Mouse (Mus musculus): Measurements from ENCODE around the gene Exoc4. TPM values are rescaled to one million over a fixed set of nuclear protein-coding genes. Genes with fewer than 3 reads are reported as not detected.

Gene Exoc4
- total RNA-seq, 2 experiments from 2014 or later = 37.1 to 39.4 TPM

GRCm38 (mm10) chr6:33831276-33831675 is 582.4 kb downstream of the Exoc4 start:
- no peak for DNase-seq

GRCm38 (mm10) chr6:33832978-33833377 is 584.1 kb downstream of the Exoc4 start:
- DNase-seq = no peak
- intact Hi-C loops (cut with DNase I) = no loop called here

More at GRCm38 (mm10) chr6:33831276-33831675, 582.4 kb downstream of the Exoc4 start:
- intact Hi-C loops (cut with DNase I) = no loop called here

GRCm38 (mm10) chr6:33836048-33836780 is 587.3 kb downstream of the Exoc4 start:
- intact Hi-C loops (cut with DNase I) = no loop called here
- DNase-seq = no peak

- no peak for DNase-seq
- intact Hi-C loops (cut with DNase I) = no loop called here
These were observed 594.0 kb downstream of the Exoc4 start for GRCm38 (mm10) chr6:33842901-33843300.

DNA sequence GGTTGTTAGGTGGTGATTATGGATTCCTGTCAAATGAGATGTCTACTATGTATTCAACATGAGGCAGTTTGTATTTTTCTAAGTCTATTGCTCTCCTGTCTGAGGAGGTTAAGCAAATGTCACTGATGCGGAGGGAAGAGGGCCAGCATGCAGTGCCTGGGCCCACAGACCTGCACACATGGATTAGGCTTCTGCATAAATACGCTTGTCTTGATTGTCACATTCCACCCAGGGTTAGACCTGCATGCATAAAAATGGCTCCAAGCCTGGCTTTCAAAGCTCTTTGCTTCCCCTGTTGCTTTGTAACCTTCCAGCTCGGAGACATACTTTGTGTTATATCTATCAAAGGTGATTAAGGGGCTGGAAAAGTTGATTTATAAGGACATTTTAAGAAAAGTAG is 610.2 kb downstream of the Exoc4 start:
- DNase-seq = no peak
- intact Hi-C loops (cut with DNase I) = no loop called here

DNA sequence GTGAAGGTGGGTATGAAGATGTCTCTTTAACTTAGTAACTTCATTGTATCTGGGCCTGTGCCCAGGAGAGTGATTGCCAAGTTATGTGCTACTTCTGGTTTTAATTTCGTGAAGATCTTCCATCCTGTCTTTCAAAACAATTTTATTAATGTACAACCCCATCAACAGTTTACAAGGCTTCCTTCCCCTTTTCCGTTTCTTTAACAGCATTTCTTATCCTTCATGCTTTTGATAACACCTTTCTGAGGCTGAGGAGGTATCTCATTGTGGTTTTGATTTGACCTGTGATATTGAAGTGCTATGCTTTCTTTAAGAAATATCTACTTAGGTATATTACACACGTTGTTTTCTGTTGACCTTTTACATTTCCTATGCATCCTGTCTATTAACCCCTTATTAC is 616.9 kb downstream of the Exoc4 start:
- no peak for DNase-seq
- intact Hi-C loops (cut with DNase I) = no loop called here

DNA sequence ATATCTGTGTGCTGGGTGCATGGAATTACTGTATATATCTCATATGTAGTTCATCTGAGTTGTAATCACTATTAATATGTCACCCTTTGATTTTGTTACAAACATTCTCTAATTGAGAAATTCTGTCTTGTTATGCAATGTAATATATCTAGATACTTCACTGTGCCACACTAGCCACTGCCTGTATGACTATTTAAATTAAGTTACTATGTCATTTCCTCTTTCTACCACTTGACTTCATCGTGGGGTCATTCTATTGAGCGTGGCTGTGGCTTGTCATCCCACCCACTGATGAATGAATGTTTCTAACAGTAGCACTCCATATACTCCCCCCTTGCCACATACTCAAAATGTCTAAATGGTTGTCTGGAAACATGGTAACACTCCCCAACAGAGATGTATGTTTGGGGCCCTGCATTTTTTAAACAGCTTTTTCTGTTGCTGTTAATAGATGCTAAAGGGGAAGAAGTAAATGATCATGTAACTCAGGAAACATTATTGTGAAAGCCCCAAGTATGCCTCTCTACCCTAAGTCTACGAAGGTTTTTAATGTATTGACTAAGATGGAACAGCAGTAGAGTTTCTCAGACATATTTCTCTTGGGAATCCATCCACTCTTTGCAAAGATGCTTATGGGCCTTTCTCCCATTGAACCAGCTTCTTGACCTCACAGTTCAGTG is 618.2 kb downstream of the Exoc4 start:
- DNase-seq = no peak
- intact Hi-C loops (cut with DNase I) = no loop called here

DNA sequence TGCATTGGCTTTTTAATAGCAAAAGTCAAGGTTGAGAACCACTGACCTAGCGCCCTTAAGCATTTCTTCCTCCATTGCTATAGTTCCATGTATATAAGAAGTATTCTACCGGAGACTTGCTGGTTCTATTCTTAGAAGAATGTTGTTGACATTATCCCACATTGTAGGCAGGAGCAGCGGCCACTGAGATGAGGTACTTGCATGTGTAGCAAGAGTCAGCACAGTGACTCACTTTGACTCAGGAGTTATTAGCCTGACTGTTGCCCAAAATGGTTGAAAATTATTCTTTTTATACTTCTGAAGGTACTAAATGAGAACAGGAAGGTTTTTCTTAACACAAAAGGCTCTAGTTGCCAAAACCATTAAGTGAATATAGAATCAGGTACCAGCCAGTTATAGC is 620.4 kb downstream of the Exoc4 start:
- DNase-seq = no peak
- intact Hi-C loops (cut with DNase I) = no loop called here

DNA sequence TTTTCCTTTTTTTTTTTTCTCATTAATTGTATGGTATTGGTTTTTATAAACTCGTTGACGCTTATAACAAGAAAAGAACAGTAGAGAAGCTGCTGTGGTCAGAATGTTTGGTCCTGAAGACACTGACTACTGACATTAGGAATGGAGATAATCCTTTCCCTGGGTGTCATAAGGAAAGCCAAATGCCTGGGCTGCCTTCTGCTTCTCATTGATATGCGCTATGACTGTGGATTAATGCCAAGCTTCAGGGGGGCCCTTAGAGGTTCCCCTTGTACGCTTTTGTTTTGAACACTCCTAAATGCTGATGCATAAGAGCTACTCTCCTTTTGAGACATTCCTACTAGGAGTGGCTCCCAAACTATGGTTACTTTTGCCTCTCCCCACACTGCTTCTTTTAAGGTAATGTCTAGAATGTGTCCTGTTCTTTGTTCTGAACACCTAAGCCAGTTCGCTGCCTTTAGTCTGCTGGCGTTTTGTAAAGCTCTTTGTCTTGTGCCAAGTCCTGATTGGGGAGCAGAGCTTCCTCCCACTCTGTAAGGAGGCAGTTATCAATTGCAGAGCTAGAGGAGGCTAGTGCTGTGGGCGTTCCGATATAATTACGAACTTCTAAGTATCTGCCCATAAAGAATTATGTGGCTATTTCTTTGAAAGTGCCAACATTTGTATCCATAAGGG is 621.7 kb downstream of the Exoc4 start:
- no peak for DNase-seq
- intact Hi-C loops (cut with DNase I) = no loop called here

DNA sequence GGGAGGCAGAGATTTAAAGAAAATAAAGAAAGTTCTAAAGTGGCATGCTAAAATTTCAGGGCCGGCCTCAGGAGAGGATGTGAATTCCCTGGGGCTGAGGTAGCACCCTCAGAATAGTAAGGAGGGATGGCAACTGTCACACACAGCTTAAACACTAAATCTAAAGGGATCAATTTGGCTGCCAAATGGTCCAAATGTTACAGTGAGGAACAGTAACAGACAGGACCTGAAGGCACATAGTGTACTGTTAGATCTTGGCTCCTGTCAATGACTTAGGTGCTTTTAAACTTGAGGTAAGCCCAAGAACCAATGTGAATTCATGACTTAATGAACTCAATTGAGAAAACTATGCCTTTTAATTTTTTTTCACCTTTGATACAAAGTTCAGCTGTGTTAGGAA is 622.4 kb downstream of the Exoc4 start:
- DNase-seq = no peak
- intact Hi-C loops (cut with DNase I) = no loop called here

- intact Hi-C loops (cut with DNase I) = no loop called here
- DNase-seq = no peak
These were observed 623.3 kb downstream of the Exoc4 start for GRCm38 (mm10) chr6:33872192-33872591.

- DNase-seq = no peak
These were observed 624.1 kb downstream of the Exoc4 start for GRCm38 (mm10) chr6:33873000-33873399.

DNA sequence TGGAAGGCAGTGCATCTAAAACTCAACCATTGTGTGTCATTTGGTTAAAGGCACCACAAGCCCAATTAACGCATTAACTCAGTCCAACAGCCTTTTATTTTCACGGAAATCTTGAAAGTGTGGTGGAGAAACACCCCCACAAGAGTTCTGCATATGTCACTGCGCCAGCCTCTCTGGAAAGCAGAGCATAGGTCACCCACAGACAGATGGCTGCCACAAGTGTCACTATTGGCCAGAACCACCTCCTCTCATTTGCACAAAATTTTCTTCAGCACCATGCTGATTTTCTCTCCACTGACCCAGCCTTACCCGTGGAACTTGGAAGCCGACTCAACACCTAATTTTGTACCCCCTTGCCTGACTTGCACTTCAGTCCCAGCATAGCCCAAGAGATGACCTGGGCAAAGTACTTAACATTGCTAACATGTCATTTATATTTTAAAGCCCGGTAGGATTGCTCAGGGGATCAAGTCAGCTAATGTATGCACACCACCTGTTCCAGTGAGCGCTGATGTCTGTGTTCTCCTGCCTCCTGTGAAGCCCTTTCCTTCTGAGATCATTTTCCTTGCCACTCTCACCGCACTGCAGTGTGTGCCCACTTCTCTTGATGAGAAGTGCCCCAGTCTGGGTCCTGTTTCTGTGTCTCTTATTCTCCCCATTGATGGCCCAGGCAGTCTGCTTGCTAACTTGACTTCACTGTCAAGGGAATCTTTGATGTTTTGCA is 625.6 kb downstream of the Exoc4 start:
- intact Hi-C loops (cut with DNase I) = no loop called here

More at GRCm38 (mm10) chr6:33873000-33873399, 624.1 kb downstream of the Exoc4 start:
- intact Hi-C loops (cut with DNase I) = no loop called here

GRCm38 (mm10) chr6:33884141-33884683 is 635.3 kb downstream of the Exoc4 start:
- no peak for DNase-seq
- intact Hi-C loops (cut with DNase I) = no loop called here

More for the DNA sequence above, 625.6 kb downstream of the Exoc4 start:
- DNase-seq = no peak

DNA sequence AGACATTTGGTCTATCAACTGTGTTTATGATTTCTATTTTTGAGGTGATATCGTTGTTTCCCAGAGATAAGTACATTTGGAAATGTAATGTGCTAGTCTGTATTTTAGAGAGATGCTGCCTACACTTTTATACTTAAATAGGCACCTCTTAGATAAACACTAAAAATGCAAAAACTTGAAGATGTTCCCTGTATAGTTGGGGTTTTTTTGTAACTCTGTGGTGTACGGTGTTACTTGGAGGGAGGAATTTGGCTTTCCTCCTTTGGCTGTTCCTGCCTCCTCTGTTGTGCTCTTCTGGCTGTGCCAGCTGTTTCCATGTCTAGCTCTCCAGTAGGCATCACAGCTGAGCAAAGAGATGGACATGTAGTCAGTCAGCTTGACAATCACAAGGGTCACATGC is 638.1 kb downstream of the Exoc4 start:
- no peak for DNase-seq
- intact Hi-C loops (cut with DNase I) = no loop called here

- intact Hi-C loops (cut with DNase I) = no loop called here
- DNase-seq = no peak
These were observed 642.0 kb downstream of the Exoc4 start for GRCm38 (mm10) chr6:33890926-33891325.

DNA sequence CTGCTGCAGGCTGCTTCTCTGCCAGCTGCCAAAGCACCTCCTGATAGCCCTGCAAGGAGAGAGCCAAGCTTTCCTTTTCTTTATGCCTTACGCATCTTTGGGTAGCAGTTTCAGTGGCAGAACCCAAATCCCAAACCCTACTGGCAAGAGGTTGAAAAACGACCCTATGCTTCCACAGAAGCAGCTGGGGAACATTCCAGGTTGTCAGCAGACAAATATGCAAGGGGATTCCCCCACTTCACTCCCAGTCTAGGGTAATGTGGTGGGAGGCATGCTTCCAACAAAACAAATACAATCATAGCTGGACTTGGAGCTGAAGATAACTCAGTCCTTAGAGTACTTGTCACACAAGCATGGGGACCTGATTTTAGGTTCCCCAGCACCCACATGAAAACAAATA is 643.3 kb downstream of the Exoc4 start:
- intact Hi-C loops (cut with DNase I) = no loop called here
- DNase-seq = peak; percentile 3

GRCm38 (mm10) chr6:33899973-33900372 is 651.1 kb downstream of the Exoc4 start:
- no peak for DNase-seq
- intact Hi-C loops (cut with DNase I) = no loop called here

DNA sequence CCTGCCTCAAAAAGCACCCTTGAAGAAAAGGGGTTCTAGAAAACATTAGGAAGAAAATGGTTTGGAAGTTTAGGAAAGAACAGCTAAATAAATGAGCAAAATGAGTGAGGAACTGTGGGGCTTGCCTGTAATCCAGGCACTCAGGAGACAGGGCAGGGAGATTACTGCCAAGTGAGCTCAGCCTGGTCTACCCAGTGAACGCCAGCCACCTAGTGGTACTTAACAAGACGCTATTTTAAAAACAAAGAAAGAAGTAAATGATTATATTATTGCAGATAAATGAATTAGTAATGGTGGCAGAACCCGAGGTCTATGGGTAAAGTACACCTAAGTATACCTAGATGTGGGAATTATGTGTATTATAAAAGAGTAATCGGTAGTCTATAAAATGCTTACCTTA is 651.7 kb downstream of the Exoc4 start:
- intact Hi-C loops (cut with DNase I) = no loop called here
- no peak for DNase-seq

GRCm38 (mm10) chr6:33905099-33905498 is 656.2 kb downstream of the Exoc4 start:
- DNase-seq = no peak
- intact Hi-C loops (cut with DNase I) = no loop called here

DNA sequence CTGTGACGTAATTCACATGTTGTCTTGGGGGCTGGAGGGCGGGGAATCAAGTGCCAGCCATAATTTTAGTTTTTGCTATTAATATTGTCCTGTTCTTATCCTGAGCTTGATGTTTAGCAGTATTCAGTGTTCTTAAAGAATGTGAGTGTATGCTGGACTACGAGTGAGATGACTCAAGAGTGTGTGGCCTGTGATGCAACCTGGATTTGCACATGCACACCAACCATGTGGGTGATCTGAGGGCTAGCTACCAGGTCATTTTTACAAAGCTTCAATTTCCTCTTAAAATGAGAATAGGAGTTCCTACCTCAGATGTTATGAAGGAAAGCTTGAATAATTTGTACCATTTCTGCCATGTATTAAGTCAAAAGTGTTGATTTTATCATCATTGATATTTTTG is 661.8 kb downstream of the Exoc4 start:
- intact Hi-C loops (cut with DNase I) = no loop called here
- no peak for DNase-seq
